Mouse (Mus musculus) heart, adult 2 months (tissue): ENCODE measurements around the gene Zfp128.

Experiments
- CTCF ChIP-seq: fragments of 200-600 bp; IDR thresholded peaks from 2 replicates; pipeline ENCODE4 v1.8.1; 2022; ENCODE audit warnings: antibody characterized with exemption, mild to moderate bottlenecking, moderate library complexity
- POLR2A ChIP-seq: fragments of 200-500 bp; IDR thresholded peaks from 2 replicates; pipeline ENCODE4 v1.6.1; 2011; ENCODE audit warnings: mild to moderate bottlenecking, low read depth, low read length, control low read depth; ENCODE audit not compliant: insufficient read depth

- no peak for TF ChIP-seq CTCF
- no peak for TF ChIP-seq POLR2A
Measured at GRCm38 (mm10) chr7:12940599-12940998, 59.6 kb downstream of the Zfp128 start.
